Mouse (Mus musculus) CD4-positive, CD25-positive, alpha-beta regulatory T cell, adult 2 months (primary cell): Measurements from ENCODE around the gene Foxk1.

Experiments
- DNase-seq: peaks from one replicate; pipeline ENCODE4 v3.0.0-alpha.2; 2012; ENCODE audit warnings: low read depth, low spot score

Foxk1 gene

GRCm38 (mm10) chr5:142418419-142418818 lies 17.1 kb downstream of the Foxk1 start:
- DNase-seq, result no peak

GRCm38 (mm10) chr5:142420317-142420716 lies 19.0 kb downstream of the Foxk1 start:
- DNase-seq, result no peak

DNA sequence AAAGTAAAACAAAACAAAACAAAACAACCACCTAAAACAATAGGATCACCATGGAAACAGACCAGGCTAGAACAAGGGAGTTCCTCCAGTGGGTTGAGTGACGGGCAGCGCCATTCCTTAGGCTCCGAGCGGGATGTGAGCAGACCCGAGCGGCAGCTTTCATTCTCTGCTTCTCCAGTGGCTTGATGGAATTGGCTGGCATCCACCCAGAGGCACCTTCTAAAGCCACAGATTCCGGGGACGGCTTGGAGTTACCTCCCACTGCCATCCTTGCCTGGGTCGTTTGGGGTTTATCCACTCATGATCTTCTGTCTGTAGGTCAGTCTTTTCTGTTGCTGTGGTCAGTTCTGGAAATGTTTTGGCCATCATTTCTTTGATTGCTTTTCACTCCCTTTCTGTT lies 19.6 kb downstream of the Foxk1 start:
- DNase-seq, result no peak

DNA sequence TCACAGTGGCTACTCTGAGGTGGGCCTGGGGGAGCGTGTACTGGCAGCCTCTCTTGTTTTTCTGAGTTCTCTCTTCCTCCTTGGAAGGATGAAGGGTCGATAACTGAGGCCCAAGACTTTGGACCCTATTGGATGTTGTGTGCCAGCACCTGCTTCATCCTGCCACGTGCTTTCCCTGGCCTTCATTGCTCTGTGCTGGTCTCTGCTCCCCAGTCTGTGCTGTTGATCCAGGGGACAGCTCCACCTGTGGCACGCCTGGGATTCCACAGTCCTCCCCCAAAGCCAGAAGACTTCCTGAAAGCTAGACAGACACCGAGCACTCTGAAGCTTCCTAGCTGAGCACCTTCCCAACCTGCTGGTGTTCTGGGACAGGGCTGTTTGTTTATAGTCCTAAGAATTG lies 20.6 kb downstream of the Foxk1 start:
- no peak for DNase-seq

- DNase-seq, result no peak
Observed at GRCm38 (mm10) chr5:142423141-142423540, 21.8 kb downstream of the Foxk1 start.

GRCm38 (mm10) chr5:142423701-142424100 lies 22.4 kb downstream of the Foxk1 start:
- DNase-seq, result no peak

- no peak for DNase-seq
Observed at GRCm38 (mm10) chr5:142424627-142425349, 23.5 kb downstream of the Foxk1 start.

- no peak for DNase-seq
Observed at GRCm38 (mm10) chr5:142426476-142426875, 25.2 kb downstream of the Foxk1 start.

DNA sequence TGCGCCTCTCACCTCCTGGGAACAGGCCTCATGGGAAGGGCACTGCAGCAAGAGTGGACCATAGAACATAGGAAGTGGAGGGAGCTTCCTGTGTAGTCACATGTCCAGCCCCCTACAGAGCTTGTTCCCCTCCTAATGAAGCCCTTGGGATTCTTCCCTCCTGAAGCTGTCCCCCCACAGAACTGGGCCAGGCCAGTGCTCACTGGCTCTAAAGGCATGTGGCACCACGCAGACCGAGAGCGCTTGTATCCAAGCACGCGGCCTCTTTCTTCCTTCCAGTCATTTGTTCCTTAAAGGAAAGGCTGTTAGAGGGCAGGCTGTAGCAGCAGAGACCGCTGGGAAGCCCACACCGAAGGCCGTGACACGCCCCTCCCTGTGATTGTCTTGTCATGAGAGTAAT lies 26.6 kb downstream of the Foxk1 start:
- no peak for DNase-seq

DNA sequence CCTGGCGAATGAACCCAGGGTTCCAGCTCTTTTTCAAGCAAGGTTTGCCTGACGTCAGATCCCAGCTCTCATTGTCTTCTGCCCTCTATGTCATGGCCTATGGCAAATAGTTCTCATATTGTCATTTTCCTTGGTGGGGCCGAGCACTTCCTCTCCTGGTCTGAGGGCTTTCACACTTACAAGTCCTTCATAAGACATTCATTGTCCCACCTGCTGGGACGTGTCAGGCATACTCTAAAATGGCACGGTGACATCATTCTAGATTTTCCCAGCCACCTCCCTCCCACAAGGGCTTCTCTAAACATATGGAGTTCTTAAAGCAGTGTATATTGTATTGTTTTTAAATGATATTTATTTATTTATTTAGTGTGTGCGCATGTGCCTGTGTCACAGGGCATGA lies 27.4 kb downstream of the Foxk1 start:
- no peak for DNase-seq

DNA sequence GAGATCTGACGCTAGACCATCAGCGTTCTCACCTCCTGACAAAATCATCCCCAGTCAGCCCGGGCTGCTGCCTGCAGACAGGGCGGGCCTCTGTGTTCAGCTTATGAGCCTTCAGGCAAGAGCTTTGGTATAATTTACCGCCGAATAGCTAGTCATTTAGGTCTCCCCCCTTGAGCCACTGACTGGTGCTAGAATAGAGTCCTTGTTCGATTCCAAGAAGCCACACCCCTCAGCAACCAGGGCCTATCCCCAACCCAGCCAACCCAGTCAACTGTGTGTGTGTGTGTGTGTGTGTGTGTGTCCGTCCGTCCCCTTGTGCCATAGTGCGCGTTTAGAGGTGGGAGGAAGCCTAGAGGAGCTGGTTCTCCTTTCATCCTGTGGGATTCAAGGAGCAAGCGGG lies 29.7 kb downstream of the Foxk1 start:
- no peak for DNase-seq

DNA sequence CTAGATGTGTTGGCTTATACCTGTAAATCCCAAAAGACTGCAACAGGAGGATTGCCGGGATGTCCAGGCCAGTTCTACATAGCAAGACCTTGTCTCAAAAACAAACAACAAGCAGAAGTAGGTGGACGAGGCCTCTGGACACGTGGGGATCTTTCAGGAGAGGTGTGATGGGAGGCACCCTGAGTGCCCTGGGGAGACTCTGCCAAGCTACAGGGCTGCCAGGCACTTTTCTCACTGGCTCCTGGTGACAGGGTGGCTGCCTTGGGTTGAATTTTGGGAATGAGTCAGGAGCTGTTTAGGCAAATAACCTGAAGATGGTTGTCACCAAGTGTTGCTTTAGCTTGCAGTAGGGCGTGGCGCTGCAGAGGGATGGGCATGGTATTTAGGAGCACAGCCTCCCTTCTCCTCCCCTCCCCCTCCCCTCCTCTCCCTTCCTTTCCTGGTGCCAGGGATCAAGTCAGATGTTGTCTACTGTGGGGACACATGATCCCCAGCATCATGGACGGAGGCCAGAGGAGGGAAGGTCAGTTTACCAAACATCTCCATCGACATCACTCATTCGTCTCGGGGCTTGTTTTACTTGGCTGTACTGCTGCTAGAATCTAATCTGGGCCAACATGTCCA lies 30.6 kb downstream of the Foxk1 start:
- no peak for DNase-seq

- DNase-seq, result no peak
Observed at GRCm38 (mm10) chr5:142432695-142433094, 31.4 kb downstream of the Foxk1 start.

- DNase-seq, result no peak
Observed at GRCm38 (mm10) chr5:142434052-142434451, 32.8 kb downstream of the Foxk1 start.

DNA sequence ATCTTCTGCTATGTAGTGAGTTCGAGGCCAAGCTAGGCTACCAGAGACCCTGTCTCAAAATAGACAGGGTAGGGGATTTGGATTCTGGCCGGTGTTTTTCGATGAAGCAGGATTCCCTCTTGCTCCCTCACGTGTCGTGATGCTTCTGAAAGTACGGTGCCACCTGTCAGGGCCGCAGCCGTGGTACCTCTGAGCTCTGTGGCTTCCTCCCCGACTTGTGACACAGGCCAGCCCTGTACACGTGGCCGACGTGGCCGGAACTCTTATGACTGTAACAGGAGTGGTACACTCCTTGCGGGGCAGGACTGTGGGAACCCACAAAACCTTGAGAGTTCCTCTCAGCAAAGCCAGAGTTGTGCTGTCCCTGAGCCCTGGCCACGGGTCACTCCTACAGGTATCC lies 34.4 kb downstream of the Foxk1 start:
- DNase-seq, result no peak

- DNase-seq, result no peak
Observed at GRCm38 (mm10) chr5:142438380-142438938, 37.2 kb downstream of the Foxk1 start.

GRCm38 (mm10) chr5:142439911-142440432 lies 38.7 kb downstream of the Foxk1 start:
- peak; percentile 59 for DNase-seq

- DNase-seq, result peak; percentile 92
Observed at GRCm38 (mm10) chr5:142440451-142441147, 39.3 kb downstream of the Foxk1 start.

GRCm38 (mm10) chr5:142441332-142442044 lies 40.2 kb downstream of the Foxk1 start:
- peak; percentile 72 for DNase-seq

GRCm38 (mm10) chr5:142442045-142442440 lies 40.7 kb downstream of the Foxk1 start:
- DNase-seq, result peak; percentile 48

DNA sequence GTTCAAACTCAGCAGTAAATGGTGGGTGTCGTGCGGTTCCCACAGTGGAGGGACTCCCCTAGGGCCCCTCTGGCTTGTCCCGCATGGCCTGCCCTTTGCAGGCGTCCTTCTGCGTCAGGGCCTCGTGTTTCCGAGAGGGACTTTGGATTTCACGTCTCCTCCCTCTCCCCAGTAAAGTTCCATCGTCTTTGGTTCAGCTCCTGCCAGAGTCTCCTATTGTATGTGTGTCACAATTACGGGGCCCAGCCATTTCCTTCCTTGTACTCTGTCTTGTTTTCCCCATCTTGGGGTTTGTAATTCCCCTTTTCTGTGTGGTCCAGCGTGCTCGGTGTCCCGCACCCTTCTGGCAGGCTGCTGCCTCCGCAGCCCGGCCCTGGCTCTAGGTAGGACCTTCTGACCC lies 42.2 kb downstream of the Foxk1 start:
- no peak for DNase-seq

- no peak for DNase-seq
Observed at GRCm38 (mm10) chr5:142443994-142444393, 42.7 kb downstream of the Foxk1 start.
